Mouse (Mus musculus): ENCODE measurements around the gene Rabl6. TPM values are rescaled to one million over a fixed set of nuclear protein-coding genes. Genes with fewer than 3 reads are reported as not detected.

Rabl6 gene
- polyA plus RNA-seq, 1 experiment from 2014 or later: 69.0 TPM

DNA sequence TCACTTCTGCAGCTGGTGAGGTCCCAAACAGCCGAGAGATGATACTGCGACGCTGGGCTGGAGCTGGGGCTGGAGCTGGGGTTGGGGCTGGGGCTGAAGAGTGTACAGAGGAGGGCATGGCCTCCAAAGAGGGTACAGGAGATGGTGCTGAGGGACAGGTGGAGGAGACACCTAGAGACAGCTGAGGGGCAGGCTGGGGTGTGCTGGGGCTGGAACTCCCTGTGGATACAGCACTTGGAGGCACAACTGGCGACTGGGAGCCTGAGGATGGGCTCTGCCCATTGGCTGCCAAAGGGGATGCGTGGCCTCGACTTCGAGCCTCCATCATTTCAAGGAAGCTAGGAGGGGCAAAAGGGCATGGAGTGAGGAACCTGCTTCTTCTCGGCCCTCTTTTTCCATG is 21.0 kb downstream of the Rabl6 start:
- WGBS: 90% methylated on average over 8 of the region's 8 CpGs
- H3K4me3 ChIP-seq (ENCODE audit: low read depth, low read length): no peak overlapping the region
- peaks cover 77% of the 10 kb centered on the region for H3K36me3 ChIP-seq (ENCODE audit: control insufficient read depth, insufficient read depth, low read length)
- no peaks in the 10 kb centered on the region for H3K27me3 ChIP-seq (ENCODE audit: control insufficient read depth, insufficient read depth, low read length)
- peaks cover 6% of the 10 kb centered on the region for H3K4me1 ChIP-seq (ENCODE audit: control insufficient read depth, insufficient read depth, low read length)
- H3K9ac ChIP-seq (replicated peaks; ENCODE audit: low read depth, low read length): no peak overlapping the region
- H3K9me3 ChIP-seq (ENCODE audit: control insufficient read depth, low read depth, low read length): no peaks in the 10 kb centered on the region
- H3K4me2 ChIP-seq (replicated peaks; ENCODE audit: low read depth, low read length): no peak overlapping the region
- ATAC-seq (ENCODE audit: insufficient number of reproducible peaks, insufficient read depth, low FRiP score, low read depth): no peak
- H3K27ac ChIP-seq (ENCODE audit: low read length): no peak overlapping the region

GRCm38 (mm10) chr2:25585601-25586000 is 22.7 kb downstream of the Rabl6 start:
- Histone ChIP-seq H3K4me2 (replicated peaks; ENCODE audit: low read depth, low read length) (no peak overlapping the region), H3K9ac (replicated peaks; ENCODE audit: low read depth, low read length) (no peak overlapping the region), H3K36me3 (ENCODE audit: control insufficient read depth, insufficient read depth, low read length) (peaks cover 61% of the 10 kb centered on the region), H3K4me1 (ENCODE audit: control insufficient read depth, insufficient read depth, low read length) (peaks cover 6% of the 10 kb centered on the region), H3K27me3 (ENCODE audit: control insufficient read depth, insufficient read depth, low read length) (peaks cover under 1% of the 10 kb centered on the region), H3K4me3 (ENCODE audit: low read depth, low read length) (no peak overlapping the region), H3K27ac (ENCODE audit: low read length) (no peak overlapping the region), H3K9me3 (ENCODE audit: control insufficient read depth, low read depth, low read length) (no peaks in the 10 kb centered on the region)
- no peak for ATAC-seq (ENCODE audit: insufficient number of reproducible peaks, insufficient read depth, low FRiP score, low read depth)
- 90% methylated on average over 3 of the region's 3 CpGs for WGBS

- 86% methylated on average over 4 of the region's 4 CpGs for WGBS
- no peak for ATAC-seq (ENCODE audit: insufficient number of reproducible peaks, insufficient read depth, low FRiP score, low read depth)
Observed at GRCm38 (mm10) chr2:25584856-25585255, 23.5 kb downstream of the Rabl6 start.

GRCm38 (mm10) chr2:25584152-25584551 is 24.2 kb downstream of the Rabl6 start:
- H3K36me3 ChIP-seq (ENCODE audit: control insufficient read depth, insufficient read depth, low read length): peaks cover 48% of the 10 kb centered on the region
- peaks cover 14% of the 10 kb centered on the region for H3K4me1 ChIP-seq (ENCODE audit: control insufficient read depth, insufficient read depth, low read length)
- no peak overlapping the region for H3K27ac ChIP-seq (ENCODE audit: low read length)
- H3K9me3 ChIP-seq (ENCODE audit: control insufficient read depth, low read depth, low read length): no peaks in the 10 kb centered on the region
- no peak overlapping the region for H3K9ac ChIP-seq (replicated peaks; ENCODE audit: low read depth, low read length)
- H3K4me2 ChIP-seq (replicated peaks; ENCODE audit: low read depth, low read length): no peak overlapping the region
- H3K27me3 ChIP-seq (ENCODE audit: control insufficient read depth, insufficient read depth, low read length): peaks cover 15% of the 10 kb centered on the region
- 91% methylated on average over 3 of the region's 3 CpGs for WGBS
- no peak overlapping the region for H3K4me3 ChIP-seq (ENCODE audit: low read depth, low read length)
- no peak for ATAC-seq (ENCODE audit: insufficient number of reproducible peaks, insufficient read depth, low FRiP score, low read depth)

More at GRCm38 (mm10) chr2:25584856-25585255, 23.5 kb downstream of the Rabl6 start:
- Histone ChIP-seq H3K4me1 (ENCODE audit: control insufficient read depth, insufficient read depth, low read length) (peaks cover 8% of the 10 kb centered on the region), H3K4me3 (ENCODE audit: low read depth, low read length) (no peak overlapping the region), H3K27me3 (ENCODE audit: control insufficient read depth, insufficient read depth, low read length) (peaks cover 8% of the 10 kb centered on the region), H3K9me3 (ENCODE audit: control insufficient read depth, low read depth, low read length) (no peaks in the 10 kb centered on the region), H3K4me2 (replicated peaks; ENCODE audit: low read depth, low read length) (no peak overlapping the region), H3K27ac (ENCODE audit: low read length) (no peak overlapping the region), H3K36me3 (ENCODE audit: control insufficient read depth, insufficient read depth, low read length) (peaks cover 53% of the 10 kb centered on the region), H3K9ac (replicated peaks; ENCODE audit: low read depth, low read length) (no peak overlapping the region)

DNA sequence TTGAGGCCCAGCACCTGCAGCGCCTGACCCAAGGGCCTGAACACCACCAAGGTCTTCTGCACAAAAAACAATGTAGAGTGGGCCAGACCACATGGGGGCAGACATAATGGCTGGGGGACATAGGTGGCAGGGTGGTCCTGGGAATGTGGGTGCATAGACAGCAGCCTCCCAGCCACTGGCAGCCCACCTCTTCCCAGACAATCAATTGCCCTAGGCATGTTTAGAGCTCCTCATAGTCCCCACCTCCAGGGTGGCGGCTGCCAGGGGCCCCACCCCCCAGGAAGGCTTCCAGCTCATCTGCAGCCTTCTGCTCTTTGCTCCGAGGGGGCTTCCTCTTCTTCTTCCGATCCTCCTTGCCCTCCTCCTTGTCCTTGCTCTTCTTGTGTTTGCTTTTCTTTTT is 24.8 kb downstream of the Rabl6 start:
- Histone ChIP-seq H3K4me2 (replicated peaks; ENCODE audit: low read depth, low read length) (no peak overlapping the region), H3K9me3 (ENCODE audit: control insufficient read depth, low read depth, low read length) (no peaks in the 10 kb centered on the region), H3K27ac (ENCODE audit: low read length) (no peak overlapping the region), H3K27me3 (ENCODE audit: control insufficient read depth, insufficient read depth, low read length) (peaks cover 19% of the 10 kb centered on the region), H3K9ac (replicated peaks; ENCODE audit: low read depth, low read length) (no peak overlapping the region), H3K4me3 (ENCODE audit: low read depth, low read length) (no peak overlapping the region), H3K36me3 (ENCODE audit: control insufficient read depth, insufficient read depth, low read length) (peaks cover 46% of the 10 kb centered on the region), H3K4me1 (ENCODE audit: control insufficient read depth, insufficient read depth, low read length) (peaks cover 16% of the 10 kb centered on the region)
- ATAC-seq (ENCODE audit: insufficient number of reproducible peaks, insufficient read depth, low FRiP score, low read depth): no peak
- 58% methylated on average over 4 of the region's 4 CpGs for whole genome bisulfite sequencing

DNA sequence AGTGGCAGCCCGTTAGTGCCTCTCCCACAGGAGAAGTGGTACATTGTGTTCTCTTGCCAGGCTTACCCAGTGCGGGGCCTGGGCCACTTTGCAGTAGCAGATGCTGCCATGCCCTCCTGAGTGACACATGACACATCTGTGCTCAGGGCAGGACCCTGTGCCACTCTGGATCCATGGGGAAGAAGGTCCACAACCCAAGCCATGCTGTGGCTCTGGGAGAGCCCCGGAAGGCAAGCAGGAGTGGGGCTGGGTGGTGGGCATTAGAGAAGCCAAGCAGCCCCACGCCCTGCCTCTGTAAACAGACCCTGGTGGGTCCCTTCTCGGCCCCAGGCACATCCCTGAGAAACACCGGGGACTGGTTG is 25.2 kb downstream of the Rabl6 start:
- Histone ChIP-seq H3K4me2 (replicated peaks; ENCODE audit: low read depth, low read length) (no peak overlapping the region), H3K27me3 (ENCODE audit: control insufficient read depth, insufficient read depth, low read length) (peaks cover 21% of the 10 kb centered on the region), H3K9me3 (ENCODE audit: control insufficient read depth, low read depth, low read length) (no peaks in the 10 kb centered on the region), H3K4me1 (ENCODE audit: control insufficient read depth, insufficient read depth, low read length) (peaks cover 21% of the 10 kb centered on the region), H3K4me3 (ENCODE audit: low read depth, low read length) (no peak overlapping the region), H3K27ac (ENCODE audit: low read length) (no peak overlapping the region), H3K9ac (replicated peaks; ENCODE audit: low read depth, low read length) (no peak overlapping the region), H3K36me3 (ENCODE audit: control insufficient read depth, insufficient read depth, low read length) (peaks cover 42% of the 10 kb centered on the region)
- 76% methylated on average over 6 of the region's 6 CpGs for WGBS
- no peak for ATAC-seq (ENCODE audit: insufficient number of reproducible peaks, insufficient read depth, low FRiP score, low read depth)

DNA sequence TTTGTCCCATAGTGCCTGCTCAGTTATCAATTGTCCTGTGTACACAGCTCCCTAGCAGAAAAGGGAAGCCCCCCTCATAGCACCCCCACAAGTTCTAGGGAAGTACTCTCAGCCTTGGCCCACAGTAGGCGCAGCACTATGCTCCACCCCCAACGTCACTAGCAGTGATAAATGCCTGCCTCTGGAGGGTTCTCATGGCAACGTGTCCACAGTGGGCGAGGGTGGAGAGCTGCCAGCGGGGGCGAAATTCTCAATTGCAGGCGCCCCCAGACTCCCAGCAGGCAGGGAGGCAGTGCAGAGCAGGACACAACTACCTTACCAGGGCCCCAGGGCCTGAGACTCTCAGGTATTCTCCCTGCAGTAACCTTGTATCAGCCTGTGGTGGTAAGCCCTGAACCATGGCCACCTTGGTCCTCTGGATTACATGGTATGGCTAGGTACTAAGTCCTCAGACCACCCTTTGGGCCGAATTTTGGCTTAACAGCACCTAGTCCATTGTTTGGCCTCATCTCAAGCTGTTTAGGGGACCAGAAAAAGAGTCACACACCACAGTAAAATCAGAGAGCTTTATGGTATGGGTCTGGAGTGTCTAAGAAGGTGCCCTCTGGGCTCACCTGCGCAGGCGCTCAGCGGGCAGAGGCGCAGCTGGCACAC is 25.7 kb downstream of the Rabl6 start:
- ATAC-seq (ENCODE audit: insufficient number of reproducible peaks, insufficient read depth, low FRiP score, low read depth): no peak
- H3K4me3 ChIP-seq (ENCODE audit: low read depth, low read length): no peak overlapping the region
- WGBS: 40% methylated on average over 12 of the region's 12 CpGs
- H3K4me2 ChIP-seq (replicated peaks; ENCODE audit: low read depth, low read length): no peak overlapping the region
- H3K9me3 ChIP-seq (ENCODE audit: control insufficient read depth, low read depth, low read length): no peaks in the 10 kb centered on the region
- H3K4me1 ChIP-seq (ENCODE audit: control insufficient read depth, insufficient read depth, low read length): peaks cover 24% of the 10 kb centered on the region
- H3K9ac ChIP-seq (replicated peaks; ENCODE audit: low read depth, low read length): no peak overlapping the region
- H3K27ac ChIP-seq (ENCODE audit: low read length): no peak overlapping the region
- peaks cover 24% of the 10 kb centered on the region for H3K27me3 ChIP-seq (ENCODE audit: control insufficient read depth, insufficient read depth, low read length)
- H3K36me3 ChIP-seq (ENCODE audit: control insufficient read depth, insufficient read depth, low read length): peaks cover 41% of the 10 kb centered on the region

GRCm38 (mm10) chr2:25581901-25582301 is 26.4 kb downstream of the Rabl6 start:
- WGBS: 25% methylated on average over 6 of the region's 6 CpGs
- no peak overlapping the region for H3K9ac ChIP-seq (replicated peaks; ENCODE audit: low read depth, low read length)
- H3K9me3 ChIP-seq (ENCODE audit: control insufficient read depth, low read depth, low read length): no peaks in the 10 kb centered on the region
- H3K27ac ChIP-seq (ENCODE audit: low read length): no peak overlapping the region
- H3K27me3 ChIP-seq (ENCODE audit: control insufficient read depth, insufficient read depth, low read length): peaks cover 29% of the 10 kb centered on the region
- peaks cover 35% of the 10 kb centered on the region for H3K36me3 ChIP-seq (ENCODE audit: control insufficient read depth, insufficient read depth, low read length)
- peaks cover 31% of the 10 kb centered on the region for H3K4me1 ChIP-seq (ENCODE audit: control insufficient read depth, insufficient read depth, low read length)
- H3K4me2 ChIP-seq (replicated peaks; ENCODE audit: low read depth, low read length): peak overlapping the region; percentile 54; the same call in 1 of the 2 replicates
- no peak overlapping the region for H3K4me3 ChIP-seq (ENCODE audit: low read depth, low read length)
- ATAC-seq (ENCODE audit: insufficient number of reproducible peaks, insufficient read depth, low FRiP score, low read depth): peak; percentile 12; the same call in 1 of the 2 replicates
